Mouse (Mus musculus) megakaryocyte, embryonic 14.5 days (primary cell): ENCODE measurements around the gene Gcnt2.

Source experiments
- FLI1 ChIP-seq: IDR thresholded peaks from 2 replicates; pipeline ENCODE4 v1.6.1; 2012; ENCODE audit warnings: low read length, inconsistent platforms, mixed read lengths
- GATA1 ChIP-seq: IDR thresholded peaks from 3 replicates; pipeline ENCODE4 v1.6.1; 2012; ENCODE audit warnings: mixed read lengths, low read length, inconsistent platforms, borderline replicate concordance

GRCm38 (mm10) chr13:40863006-40863405 is 3.5 kb downstream of the Gcnt2 start:
- TF ChIP-seq GATA1 (no peak), FLI1 (no peak)
